Mouse (Mus musculus): Measurements from ENCODE around the gene Slc46a1.
A peak's percentile ranks its signal among the peaks of the same experiment; 100 is the strongest.

DNA sequence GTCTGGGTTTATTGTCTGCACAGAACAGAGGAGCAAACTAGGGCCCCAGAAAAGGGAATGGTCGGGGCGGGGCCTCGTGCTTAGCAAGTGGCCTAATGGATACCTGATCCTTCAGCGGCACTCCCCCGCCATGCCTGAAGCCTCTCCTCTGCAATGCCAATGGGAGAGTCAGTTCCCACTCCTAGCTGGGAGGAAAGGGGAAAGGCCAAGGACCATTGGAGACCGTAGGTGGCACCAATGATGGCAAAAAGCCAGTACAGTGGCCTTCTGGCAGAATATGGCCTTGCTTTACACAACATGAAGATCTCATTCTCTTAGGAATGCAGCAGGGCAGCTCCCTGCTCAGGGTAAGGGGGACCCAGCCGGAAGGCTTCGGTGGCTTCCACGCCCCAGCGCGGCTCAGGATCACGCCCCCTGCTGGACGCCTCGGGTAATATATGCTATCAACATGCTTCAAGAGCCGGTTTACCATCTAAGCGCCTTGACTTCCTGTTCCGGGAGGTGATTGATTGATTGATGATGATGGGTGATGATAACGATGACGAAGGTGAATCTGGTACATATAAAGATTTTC is 29.6 kb upstream of the Slc46a1 start:
- TF ChIP-seq POLR2A (IDR thresholded peaks at IDR 0.05; ENCODE audit: borderline replicate concordance, control insufficient read depth, low read depth, low read length): no peak
- TF ChIP-seq CTCF (IDR thresholded peaks at IDR 0.05; ENCODE audit: control insufficient read depth, insufficient read depth, low read length): peak; percentile 61; the same call in 1 of the 2 replicates
